Mouse (Mus musculus) C2C12 (cell line): Measurements from ENCODE around the gene Slc38a10. TPM values are rescaled to one million over a fixed set of nuclear protein-coding genes. Genes with fewer than 3 reads are reported as not detected.

Experiments used
- H3K27me3 ChIP-seq: one replicate; pipeline ENCODE4 v1.6.1; 2011; ENCODE audit not compliant: control insufficient read depth, insufficient read depth, insufficient read length
- H3K36me3 ChIP-seq: one replicate; pipeline ENCODE4 v1.6.1; 2011; ENCODE audit not compliant: control insufficient read depth, insufficient read depth
- H3K4me3 ChIP-seq: one replicate; pipeline ENCODE4 v1.5.1; 2011; ENCODE audit warnings: mild to moderate bottlenecking, control low read depth; ENCODE audit not compliant: poor library complexity, insufficient read depth, severe bottlenecking
- H3K79me2 ChIP-seq: one replicate; pipeline ENCODE4 v1.6.1; 2011; ENCODE audit not compliant: control insufficient read depth, insufficient read depth
- H3K79me3 ChIP-seq: one replicate; pipeline ENCODE4 v1.6.1; 2011; ENCODE audit warnings: low read depth, control low read depth
- H3ac ChIP-seq: one replicate; pipeline ENCODE3; 2011; ENCODE audit warnings: low read depth; ENCODE audit not compliant: control insufficient read depth, insufficient read length
- CEBPB ChIP-seq: IDR thresholded peaks from one replicate; pipeline ENCODE4 v1.6.1; 2011; ENCODE audit warnings: low read depth, mild to moderate bottlenecking, control low read depth, moderate library complexity
- CTCF ChIP-seq: IDR thresholded peaks from one replicate; pipeline ENCODE4 v1.5.1; 2011; ENCODE audit not compliant: control insufficient read depth, insufficient read depth, insufficient read length
- FOSL1 ChIP-seq: IDR thresholded peaks from one replicate; pipeline ENCODE4 v1.8.0; 2011; ENCODE audit warnings: mild to moderate bottlenecking, low read length; ENCODE audit not compliant: poor library complexity, insufficient read depth, severe bottlenecking
- MAX ChIP-seq: IDR thresholded peaks from one replicate; pipeline ENCODE4 v1.6.1; 2011; ENCODE audit warnings: mild to moderate bottlenecking, control low read depth
- MYOD1 ChIP-seq: IDR thresholded peaks from one replicate; pipeline ENCODE4 v1.6.1; 2011; ENCODE audit warnings: low read depth; ENCODE audit not compliant: control insufficient read depth, insufficient read length
- MYOG ChIP-seq: IDR thresholded peaks from one replicate; pipeline ENCODE4 v1.6.1; 2011; ENCODE audit not compliant: control insufficient read depth, insufficient read length; ENCODE audit errors: extremely low read depth
- USF1 ChIP-seq: IDR thresholded peaks from one replicate; pipeline ENCODE4 v1.6.1; 2011; ENCODE audit warnings: low read depth, mild to moderate bottlenecking, control low read depth, moderate library complexity
- microRNA-seq: library from miRNA; unstranded; fragments of <30 nt; microRNA quantifications from one replicate; pipeline ENCODE4, GENCODE M21; 2019; ENCODE audit warnings: borderline microRNAs expressed
- polyA plus RNA-seq: library from polyadenylated mRNA; unstranded; fragments of >200 nt; fragmentation: generic; extraction: Trizol; gene quantifications from one replicate; pipeline ENCODE4 v1.2.1, GENCODE M21; 2012; ENCODE audit warnings: missing spikeins

Gene Slc38a10
- polyA plus RNA-seq, 1 experiment = 71.6 TPM

DNA sequence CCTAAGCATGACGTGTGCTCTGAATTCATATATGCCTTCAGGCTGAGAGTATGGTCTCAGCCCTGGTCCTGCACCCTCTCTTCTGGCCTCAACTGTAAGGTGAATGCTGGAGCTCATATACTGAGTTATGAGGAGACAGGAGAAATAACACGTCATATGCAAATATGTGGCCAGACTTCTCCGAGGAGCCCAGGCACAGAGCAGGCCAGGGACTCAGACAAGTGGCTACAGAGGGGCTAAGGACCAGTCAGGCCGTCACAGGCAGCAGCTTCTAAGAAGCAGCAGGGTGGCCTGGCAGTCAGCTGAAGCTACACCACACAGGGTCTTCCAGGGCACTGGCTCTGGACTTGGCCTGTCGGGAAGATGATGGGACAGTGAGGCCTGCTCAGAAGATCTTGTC, 87.8 kb downstream of the Slc38a10 start:
- no peaks in the 10 kb centered on the region for H3K79me2 ChIP-seq
- no peaks in the 10 kb centered on the region for H3K79me3 ChIP-seq
- H3K27me3 ChIP-seq = peaks cover 29% of the 10 kb centered on the region
- no peak overlapping the region for H3ac ChIP-seq
- no peaks in the 10 kb centered on the region for H3K36me3 ChIP-seq
- no peak overlapping the region for H3K4me3 ChIP-seq
- no peak for TF ChIP-seq CTCF
- no peak for TF ChIP-seq MYOG
- no peak for TF ChIP-seq MAX
- TF ChIP-seq CEBPB = no peak

DNA sequence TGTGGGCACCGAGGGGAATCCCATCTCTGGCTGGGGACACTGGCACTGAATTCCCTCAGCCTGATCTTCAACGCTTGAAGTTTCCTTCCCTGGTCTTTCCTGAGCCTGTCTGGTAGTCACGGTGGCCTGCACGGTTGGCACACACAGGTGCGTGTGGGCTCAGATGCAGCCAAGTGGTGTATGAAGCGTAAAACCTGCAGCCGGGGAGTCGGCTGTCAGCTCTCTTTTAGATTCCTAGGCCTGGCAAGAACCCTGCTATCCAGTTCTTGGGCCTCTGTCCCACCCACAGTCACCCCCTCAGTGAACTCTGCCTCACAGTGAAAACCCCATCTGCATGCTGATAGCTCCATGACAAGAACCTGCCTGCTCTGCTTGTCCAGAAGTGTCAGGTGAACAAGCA, 90.5 kb downstream of the Slc38a10 start:
- Histone ChIP-seq H3K79me3 (no peaks in the 10 kb centered on the region), H3ac (no peak overlapping the region)
- TF ChIP-seq MYOD1 = no peak
- TF ChIP-seq CEBPB = no peak
- no peak for TF ChIP-seq MYOG
- TF ChIP-seq MAX = no peak
- TF ChIP-seq CTCF = no peak
- no peak for TF ChIP-seq FOSL1
- TF ChIP-seq USF1 = no peak

DNA sequence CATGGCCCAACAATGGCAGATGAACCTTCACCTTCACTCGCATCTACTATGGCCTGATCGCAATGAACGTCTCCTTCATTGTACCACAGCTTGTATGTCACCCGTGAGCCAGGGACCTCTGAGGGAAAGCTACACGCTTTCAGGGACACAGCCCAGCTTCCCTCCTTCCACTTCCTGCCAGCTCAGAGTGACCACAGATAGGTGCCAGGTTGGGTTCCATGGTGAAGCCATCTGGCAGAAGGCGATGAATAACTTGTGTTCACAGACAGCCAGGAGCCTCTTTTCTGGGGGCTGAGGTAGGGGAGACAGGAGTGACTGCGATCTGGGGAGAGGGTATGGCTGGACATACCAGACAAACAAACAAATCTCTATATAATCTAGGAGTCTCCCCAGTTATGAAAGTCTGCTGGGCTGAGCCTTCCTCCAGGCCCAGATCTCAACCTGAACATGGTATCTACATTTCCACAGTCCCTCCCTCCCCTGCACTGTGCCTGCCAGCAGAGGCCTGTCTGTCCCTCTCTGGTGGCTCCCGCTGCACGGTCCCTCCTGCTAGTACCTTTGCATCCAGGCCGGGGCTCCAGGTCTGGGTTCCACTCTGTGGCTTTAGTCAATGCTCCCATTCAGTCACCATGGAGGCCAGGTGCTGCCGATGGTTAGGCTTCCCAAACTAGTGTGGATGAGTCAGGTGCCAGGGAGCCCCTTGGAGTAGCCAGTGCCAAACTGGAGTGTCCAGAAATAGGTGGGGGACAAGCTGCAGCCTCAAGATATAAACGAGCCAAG, 95.0 kb downstream of the Slc38a10 start:
- H3K27me3 ChIP-seq = peaks cover 60% of the 10 kb centered on the region
- H3K4me3 ChIP-seq = no peak overlapping the region
- no peaks in the 10 kb centered on the region for H3K36me3 ChIP-seq
- no peaks in the 10 kb centered on the region for H3K79me2 ChIP-seq
- TF ChIP-seq MAX = no peak
- no peak for TF ChIP-seq USF1
- TF ChIP-seq CTCF = no peak
- TF ChIP-seq MYOD1 = no peak
- TF ChIP-seq FOSL1 = no peak
- TF ChIP-seq CEBPB = no peak
- no peak for TF ChIP-seq MYOG
- H3ac ChIP-seq = no peak overlapping the region
- no peaks in the 10 kb centered on the region for H3K79me3 ChIP-seq

More for the DNA sequence above, 90.5 kb downstream of the Slc38a10 start:
- Histone ChIP-seq H3K36me3 (no peaks in the 10 kb centered on the region), H3K79me2 (no peaks in the 10 kb centered on the region), H3K4me3 (no peak overlapping the region), H3K27me3 (peaks cover 42% of the 10 kb centered on the region)

Small RNA genes within 50 kb of the gene (microRNA-seq; reads per million reads assigned to microRNA genes)
- gene Gm25948 = not detected

Other genes starting within 250 kb of the Slc38a10 start
- gene Chmp6, start 237.9 kb downstream of the Slc38a10 start, polyA plus RNA-seq = 64.9 TPM
- 41.5 TPM for gene Baiap2, start 208.6 kb downstream of the Slc38a10 start, polyA plus RNA-seq
- not detected for gene Aatk, start 104.2 kb downstream of the Slc38a10 start, polyA plus RNA-seq
- gene Cep131, start 64.5 kb downstream of the Slc38a10 start, polyA plus RNA-seq = 11.6 TPM
- gene Tepsin, start 52.6 kb downstream of the Slc38a10 start, polyA plus RNA-seq = 10.0 TPM
- gene Ndufaf8, start 52.4 kb downstream of the Slc38a10 start, polyA plus RNA-seq = 59.0 TPM
- 10.8 TPM for gene Bahcc1, start 81.6 kb upstream of the Slc38a10 start, polyA plus RNA-seq
- 7,516 TPM for gene Actg1, start 197.2 kb upstream of the Slc38a10 start, polyA plus RNA-seq
- 0.25 TPM for gene Fscn2, start 210.2 kb upstream of the Slc38a10 start, polyA plus RNA-seq
- gene Faap100, start 227.4 kb upstream of the Slc38a10 start, polyA plus RNA-seq = 18.0 TPM